Mouse (Mus musculus) E14TG2a.4 (cell line): ENCODE results near the gene Hrasls5.

Experiments
- CTCF ChIP-seq: conservative IDR thresholded peaks from 2 replicates; pipeline ENCODE4 v1.5.1; 2014; ENCODE audit warnings: low read length
- NANOG ChIP-seq: IDR thresholded peaks from 2 replicates; pipeline ENCODE4 v1.6.1; 2014; ENCODE audit warnings: borderline replicate concordance, low read length, mixed read lengths
- POU5F1 ChIP-seq: IDR thresholded peaks from 2 replicates; pipeline ENCODE4 v1.6.1; 2014; ENCODE audit warnings: low read length, borderline replicate concordance

GRCm38 (mm10) chr19:7583101-7583500 lies 29.2 kb upstream of the Hrasls5 start:
- no peak for TF ChIP-seq CTCF
- no peak for TF ChIP-seq POU5F1
- TF ChIP-seq NANOG = no peak
